Mouse (Mus musculus): ENCODE data around the gene Mbd4. TPM values are rescaled to one million over a fixed set of nuclear protein-coding genes. Genes with fewer than 3 reads are reported as not detected.

Gene Mbd4
- total and polyA plus RNA-seq, 3 experiments, result 6.4 to 10.1 TPM; not detected in 1

DNA sequence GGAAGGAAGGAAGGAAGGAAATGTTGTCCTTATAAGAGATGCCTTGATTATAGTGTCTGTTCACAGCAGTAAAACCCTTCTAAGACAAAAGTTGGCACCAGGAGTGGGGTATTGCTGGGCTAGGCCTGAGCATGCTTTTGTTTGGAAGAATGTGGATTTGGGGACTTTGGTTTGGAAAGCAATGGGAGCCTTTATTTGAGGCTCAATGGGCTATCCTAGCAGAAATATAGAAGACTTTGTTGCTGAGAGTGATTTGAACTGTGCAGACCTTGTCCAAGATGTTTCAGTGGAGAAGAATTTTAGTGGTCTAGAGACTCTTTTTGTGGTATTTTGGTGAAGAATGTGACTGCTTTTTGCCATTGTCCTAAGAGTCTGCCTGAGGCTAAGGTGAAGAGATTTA, 19.3 kb downstream of the Mbd4 start:
- TF ChIP-seq JUND (IDR thresholded peaks at IDR 0.05; ENCODE audit: low read depth, low read length) (no peak), NELFE (IDR thresholded peaks at IDR 0.05; ENCODE audit: low read depth, low read length) (no peak), ZNF384 (IDR thresholded peaks at IDR 0.05; ENCODE audit: low read depth, low read length) (no peak), RCOR1 (IDR thresholded peaks at IDR 0.05; ENCODE audit: low read depth, low read length) (no peak), USF1 (IDR thresholded peaks at IDR 0.05; ENCODE audit: low read depth, low read length) (no peak), MYC (IDR thresholded peaks at IDR 0.05; ENCODE audit: low read depth, low read length) (no peak), TCF12 (IDR thresholded peaks at IDR 0.05; ENCODE audit: low read depth, low read length) (no peak), E2F4 (IDR thresholded peaks at IDR 0.05; ENCODE audit: borderline replicate concordance, low read depth, low read length) (no peak), GABPA (IDR thresholded peaks at IDR 0.05; ENCODE audit: low read depth, low read length) (no peak), GATA1 (IDR thresholded peaks at IDR 0.05; ENCODE audit: low read depth, low read length) (no peak), MAX (IDR thresholded peaks at IDR 0.05; ENCODE audit: low read length) (no peak), MEF2A (IDR thresholded peaks at IDR 0.05; ENCODE audit: extremely low read depth, insufficient replicate concordance, low read depth, low read length, poor library complexity, severe bottlenecking) (no peak), UBTF (IDR thresholded peaks at IDR 0.05; ENCODE audit: borderline replicate concordance, insufficient read depth, low read depth, low read length) (no peak), CTCF (IDR thresholded peaks at IDR 0.05 in 2 of 3, conservative IDR thresholded peaks at IDR 0.05 in 1 of 3; ENCODE audit: control insufficient read depth in 1 of 3, insufficient read depth in 1 of 3, low read depth in 2 of 3, low read length in 3 of 3, poor library complexity in 1 of 3, severe bottlenecking in 1 of 3) (no peak), EP300 (IDR thresholded peaks at IDR 0.05; ENCODE audit: low read depth in 1 of 2, low read length in 2 of 2) (no peak), POLR2AphosphoS2 (IDR thresholded peaks at IDR 0.05; ENCODE audit: low read length) (no peak), HCFC1 (IDR thresholded peaks at IDR 0.05; ENCODE audit: low read depth, low read length) (no peak), ZKSCAN1 (IDR thresholded peaks at IDR 0.05; ENCODE audit: low read depth, low read length) (no peak)
- Histone ChIP-seq H3K36me3 (ENCODE audit: control insufficient read depth in 1 of 2, insufficient read depth in 2 of 2, low read length in 2 of 2) (0 out of 4 replicates have a peak, but pooled peaks cover 0 to 2% of the 10 kb centered on the region in 2 experiments), H3K4me1 (ENCODE audit: control insufficient read depth in 1 of 2, insufficient read depth in 2 of 2, low read length in 2 of 2) (no peaks in the 10 kb centered on the region), H3K27ac (ENCODE audit: control insufficient read depth, low read depth, low read length) (no peak overlapping the region), H3K27me3 (ENCODE audit: control insufficient read depth in 1 of 2, insufficient read depth in 2 of 2, low read length in 2 of 2) (no peaks in the 10 kb centered on the region), H3K9me3 (replicated peaks; ENCODE audit: insufficient read depth, low read length) (no peaks in the 10 kb centered on the region), H3K9ac (ENCODE audit: control insufficient read depth, low read depth, low read length, poor library complexity, severe bottlenecking) (no peak overlapping the region), H3K79me2 (ENCODE audit: control insufficient read depth, insufficient read depth, low read length, poor library complexity) (no peaks in the 10 kb centered on the region), H3K4me3 (ENCODE audit: control insufficient read depth in 1 of 2, insufficient read depth in 1 of 2, low read depth in 2 of 2, low read length in 2 of 2) (no peak overlapping the region)
- DNase-seq (ENCODE audit: low read depth, low spot score), result no peak

DNA sequence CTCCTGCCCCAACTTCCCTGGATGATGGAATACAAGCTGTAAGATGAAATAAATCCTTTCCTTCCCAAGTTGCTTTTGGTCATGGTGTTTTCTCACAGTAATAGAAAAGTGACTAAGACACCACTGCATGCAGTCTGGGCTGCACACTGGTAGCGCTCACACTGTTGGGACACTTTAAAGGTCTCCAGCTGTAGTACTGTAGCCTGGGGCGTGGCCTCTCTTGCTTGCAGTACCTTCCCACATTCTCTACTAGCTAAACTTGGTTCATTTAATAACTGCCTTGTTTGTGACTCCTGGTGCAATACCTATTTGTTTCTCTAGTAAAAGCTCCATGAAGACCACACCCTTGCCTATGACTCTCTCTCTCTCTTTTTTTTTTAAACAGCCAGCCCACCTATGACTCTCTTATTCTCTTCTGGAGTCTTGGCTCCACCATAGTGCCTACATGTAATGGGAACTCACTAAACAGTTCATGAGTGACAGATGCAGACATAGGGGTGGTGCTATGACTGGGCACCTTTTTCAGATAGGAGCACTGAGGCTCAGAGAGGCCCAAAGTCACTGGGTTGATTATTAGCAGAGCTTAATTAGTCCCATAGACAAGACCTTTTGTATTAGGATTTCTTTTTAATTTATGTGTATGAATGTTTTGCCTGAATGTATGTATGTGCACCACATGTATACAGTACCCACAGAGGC, 20.9 kb downstream of the Mbd4 start:
- no peak overlapping the region for H3K27ac ChIP-seq (ENCODE audit: control insufficient read depth, low read depth, low read length)
- no peak overlapping the region for H3K4me3 ChIP-seq (ENCODE audit: control insufficient read depth in 1 of 2, insufficient read depth in 1 of 2, low read depth in 2 of 2, low read length in 2 of 2)
- H3K36me3 ChIP-seq (ENCODE audit: control insufficient read depth in 1 of 2, insufficient read depth in 2 of 2, low read length in 2 of 2), result 0 out of 4 replicates have a peak, but pooled peaks cover 0 to 2% of the 10 kb centered on the region in 2 experiments
- no peak for TF ChIP-seq TCF12 (IDR thresholded peaks at IDR 0.05; ENCODE audit: low read depth, low read length)
- DNase-seq (ENCODE audit: low read depth, low spot score), result peak; percentile 12
- no peaks in the 10 kb centered on the region for H3K4me1 ChIP-seq (ENCODE audit: control insufficient read depth in 1 of 2, insufficient read depth in 2 of 2, low read length in 2 of 2)
- H3K9ac ChIP-seq (ENCODE audit: control insufficient read depth, low read depth, low read length, poor library complexity, severe bottlenecking), result no peak overlapping the region
- H3K79me2 ChIP-seq (ENCODE audit: control insufficient read depth, insufficient read depth, low read length, poor library complexity), result no peaks in the 10 kb centered on the region
- no peaks in the 10 kb centered on the region for H3K27me3 ChIP-seq (ENCODE audit: control insufficient read depth in 1 of 2, insufficient read depth in 2 of 2, low read length in 2 of 2)
- no peaks in the 10 kb centered on the region for H3K9me3 ChIP-seq (replicated peaks; ENCODE audit: insufficient read depth, low read length)
